41 mouse cellular contexts compared by ENCODE assay signal in genomic region chr16:58682046-58682445, GRCm38 (mm10). TPM values are rescaled to one million over a fixed set of nuclear protein-coding genes. Genes with fewer than 3 reads are reported as not detected.
"Had no signal": no experiment of that assay in that cellular context is flagged by ENCODE, and none has a peak within 500 bp of the region (broad histone marks: within the 10 kb centered on the region; RNA-seq: fewer than 3 reads in every experiment).

No protein-coding gene starts in this region.

- H3K4me1 ChIP-seq: forebrain, embryonic 15.5 days; hindbrain, embryonic 13.5 days; hindbrain, embryonic 15.5 days; kidney, embryonic 15.5 days; limb, embryonic 13.5 days; limb, embryonic 15.5 days had no signal

- DNase-seq: forebrain, postnatal 0 days; gastrocnemius, postnatal 14 days; gastrocnemius, postnatal 36 days; heart, adult 18-20 months; heart, postnatal 36 days; kidney, adult 11 months; kidney, adult 2 months; kidney, adult 9 months; kidney, postnatal 14 days; kidney, postnatal 36 days; layer of hippocampus, adult 9-11 months; layer of hippocampus, postnatal 36 days; left cerebral cortex, postnatal 4 days had no signal

- ATAC-seq: forebrain, embryonic 15.5 days; forebrain, postnatal 0 days; hindbrain, postnatal 0 days; intestine, embryonic 16.5 days had no signal

- H3K27me3 ChIP-seq: forebrain, embryonic 15.5 days; heart, embryonic 13.5 days; heart, embryonic 15.5 days; hindbrain, embryonic 13.5 days; hindbrain, embryonic 15.5 days; kidney, embryonic 15.5 days; limb, embryonic 13.5 days; limb, embryonic 15.5 days had no signal

- H3K9ac ChIP-seq: forebrain, embryonic 15.5 days; forebrain, postnatal 0 days; heart, embryonic 13.5 days; heart, embryonic 15.5 days; hindbrain, embryonic 13.5 days; hindbrain, embryonic 15.5 days; kidney, embryonic 15.5 days; limb, embryonic 13.5 days; limb, embryonic 15.5 days had no signal

- H3K4me3 ChIP-seq: forebrain, embryonic 15.5 days; heart, embryonic 13.5 days; heart, embryonic 15.5 days; hindbrain, embryonic 13.5 days; hindbrain, embryonic 15.5 days; kidney, embryonic 15.5 days; limb, embryonic 13.5 days; limb, embryonic 15.5 days had no signal

- H3K4me2 ChIP-seq: forebrain, embryonic 15.5 days; heart, embryonic 11.5 days; heart, embryonic 13.5 days; heart, embryonic 15.5 days; hindbrain, embryonic 13.5 days; hindbrain, embryonic 15.5 days; kidney, embryonic 15.5 days; limb, embryonic 13.5 days; limb, embryonic 15.5 days had no signal

- H3K27ac ChIP-seq: forebrain, embryonic 15.5 days; heart, embryonic 13.5 days; heart, embryonic 15.5 days; hindbrain, embryonic 13.5 days; hindbrain, embryonic 15.5 days; hindbrain, postnatal 0 days; kidney, embryonic 15.5 days; kidney, postnatal 0 days; limb, embryonic 13.5 days; limb, embryonic 15.5 days had no signal

- H3K9me3 ChIP-seq: forebrain, embryonic 15.5 days; heart, embryonic 13.5 days; heart, embryonic 15.5 days; hindbrain, embryonic 13.5 days; hindbrain, embryonic 15.5 days; kidney, embryonic 15.5 days; limb, embryonic 13.5 days; limb, embryonic 15.5 days had no signal

RNA-seq across cellular contexts. Expression of gene Gpr15, which starts 36.8 kb away (rescaled TPM):
- total RNA-seq: gastrocnemius, adult 18-20 months; gastrocnemius, adult 8-10 months; gastrocnemius, postnatal 14 days; gastrocnemius, postnatal 36 days; heart, adult 18-20 months; heart, postnatal 36 days; hematopoietic stem cell, adult 5-6 weeks; layer of hippocampus, adult 18-20 months; layer of hippocampus, adult 8-10 months; layer of hippocampus, postnatal 14 days; layer of hippocampus, postnatal 36 days; left cerebral cortex, adult 18-20 months; left cerebral cortex, adult 8-10 months; left cerebral cortex, postnatal 10 days; left cerebral cortex, postnatal 25 days; left cerebral cortex, postnatal 4 days had no signal
- polyA plus RNA-seq: forebrain, postnatal 0 days; gonadal fat pad, adult 2 months; heart, embryonic 11.5 days; heart, embryonic 13.5 days; heart, embryonic 15.5 days; hindbrain, embryonic 11.5 days; hindbrain, embryonic 13.5 days; hindbrain, embryonic 15.5 days; hindbrain, postnatal 0 days; intestine, embryonic 14.5 days; kidney, embryonic 15.5 days; kidney, postnatal 0 days; limb, embryonic 11.5 days; limb, embryonic 13.5 days; limb, embryonic 15.5 days had no signal

RNA-seq across cellular contexts. Expression of gene E330017A01Rik, which starts 43.5 kb away (rescaled TPM):
- total RNA-seq: forebrain, postnatal 0 days; gastrocnemius, adult 18-20 months; gastrocnemius, adult 8-10 months; gastrocnemius, postnatal 14 days; gastrocnemius, postnatal 36 days; heart, adult 18-20 months; heart, postnatal 36 days; hematopoietic stem cell, adult 5-6 weeks; hindbrain, postnatal 0 days; layer of hippocampus, adult 18-20 months; layer of hippocampus, adult 8-10 months; layer of hippocampus, postnatal 14 days; layer of hippocampus, postnatal 36 days; left cerebral cortex, adult 18-20 months; left cerebral cortex, adult 8-10 months; left cerebral cortex, postnatal 10 days; left cerebral cortex, postnatal 25 days; left cerebral cortex, postnatal 4 days had no signal
- polyA plus RNA-seq: forebrain, embryonic 15.5 days; forebrain, postnatal 0 days; gonadal fat pad, adult 2 months; heart, embryonic 11.5 days; heart, embryonic 13.5 days; heart, embryonic 15.5 days; heart, postnatal 0 days; hindbrain, embryonic 11.5 days; hindbrain, embryonic 13.5 days; hindbrain, postnatal 0 days; intestine, embryonic 14.5 days; intestine, embryonic 16.5 days; kidney, adult 2 months; kidney, embryonic 15.5 days; kidney, postnatal 0 days; large intestine, adult 2 months; limb, embryonic 11.5 days; limb, embryonic 13.5 days; limb, embryonic 15.5 days had no signal
